Comparison of ENCODE assay signal across 8 mouse cellular contexts in the genomic region with DNA sequence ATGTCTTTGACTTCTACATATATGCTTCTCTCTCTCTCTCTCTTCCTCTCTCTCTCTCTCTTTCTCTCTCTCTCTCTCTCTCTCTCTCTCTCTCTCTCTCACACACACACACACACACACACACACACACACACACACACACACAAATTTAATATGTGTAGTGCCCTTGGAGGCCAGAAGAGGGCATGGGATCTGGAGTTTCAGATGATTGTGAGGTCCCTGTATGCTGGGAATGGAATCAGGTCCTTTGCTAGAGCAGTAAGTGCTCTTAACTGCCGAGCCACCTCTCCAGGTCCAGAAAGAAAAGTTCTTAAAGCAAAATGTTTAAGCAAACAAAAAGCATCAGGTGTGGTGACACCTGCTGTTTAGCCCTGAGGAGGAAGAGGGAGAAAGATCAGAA.
A peak's percentile ranks its signal among the peaks of the same experiment; 100 is the strongest.
DNase-seq lines count a peak whose midpoint lies in the region; ATAC-seq and TF ChIP-seq lines count a peak whose summit lies in the region.
"Not testable (repeated sequence)": the region's sequence is repeated elsewhere in the genome, so short reads cannot be mapped to it uniquely, and the experiment has no call there.

No protein-coding gene starts in this region.

- not testable (repeated sequence) for ATAC-seq in forebrain, postnatal 0 days; lung, embryonic 14.5 days (ENCODE audit: insufficient read depth)

- H3K4me3 ChIP-seq in forebrain, postnatal 0 days (ENCODE audit: low read depth, low read length); kidney, adult 2 months (ENCODE audit: insufficient read depth, low read depth, low read length); lung, embryonic 14.5 days (ENCODE audit: low read depth, low read length): not testable (repeated sequence)

- H3K4me2 ChIP-seq in forebrain, postnatal 0 days (ENCODE audit: low read depth); lung, embryonic 14.5 days: not testable (repeated sequence)

- peak; percentile 47 for DNase-seq in 3134 (ENCODE audit: extremely low read depth, insufficient read length, low spot score)
- DNase-seq in ES-CJ7 (ENCODE audit: low read depth, low spot score): peak; percentile 90
- peak; percentile 37 for DNase-seq in brain, embryonic 14.5 days (ENCODE audit: low read depth)
- DNase-seq in forebrain, postnatal 0 days: not testable (repeated sequence)
- DNase-seq in kidney, adult 2 months: peak; percentile 41
- DNase-seq in lung, embryonic 14.5 days: peak; percentile 21
- peak; percentile 59 for DNase-seq in naive thymus-derived CD4-positive, alpha-beta T cell, adult 2 months (ENCODE audit: low read depth)
- peak; percentile 29 for DNase-seq in thymus, postnatal 25 days

- not testable (repeated sequence) for TF ChIP-seq POLR2A in brain, embryonic 14.5 days (IDR thresholded peaks at IDR 0.05; ENCODE audit: borderline replicate concordance, extremely low read depth, insufficient read depth, insufficient read length, poor library complexity, severe bottlenecking); kidney, adult 2 months (IDR thresholded peaks at IDR 0.05; ENCODE audit: low read depth, low read length)

- not testable (repeated sequence) for H3K4me1 ChIP-seq in forebrain, postnatal 0 days (ENCODE audit: insufficient read depth); kidney, adult 2 months (ENCODE audit: control insufficient read depth, insufficient read depth, low read length); lung, embryonic 14.5 days (ENCODE audit: insufficient read depth)

- H3K27ac ChIP-seq in forebrain, postnatal 0 days (ENCODE audit: low read depth, low read length); kidney, adult 2 months (ENCODE audit: insufficient read depth, low read depth, low read length); lung, embryonic 14.5 days (ENCODE audit: low read depth): not testable (repeated sequence)

- H3K36me3 ChIP-seq in forebrain, postnatal 0 days (ENCODE audit: insufficient read depth); kidney, adult 2 months (ENCODE audit: control insufficient read depth, insufficient read depth, low read length); lung, embryonic 14.5 days (ENCODE audit: insufficient read depth): not testable (repeated sequence)

- not testable (repeated sequence) for TF ChIP-seq CTCF in brain, embryonic 14.5 days (IDR thresholded peaks at IDR 0.05; ENCODE audit: borderline replicate concordance, extremely low read depth, insufficient read depth, insufficient read length)
- peak; percentile 35; the same call in 1 of the 2 replicates for TF ChIP-seq CTCF in forebrain, postnatal 0 days (IDR thresholded peaks at IDR 0.05; ENCODE audit: low read depth)
- peak; percentile 35; the same call in 1 of the 2 replicates for TF ChIP-seq CTCF in kidney, adult 2 months (conservative IDR thresholded peaks at IDR 0.05; ENCODE audit: insufficient read depth, insufficient read length, low read depth, low read length)
- TF ChIP-seq CTCF in lung, embryonic 14.5 days (IDR thresholded peaks at IDR 0.05; ENCODE audit: low read depth): peak; percentile 60

- not testable (repeated sequence) for H3K9me3 ChIP-seq in forebrain, postnatal 0 days (ENCODE audit: low read length); lung, embryonic 14.5 days (ENCODE audit: low read depth, low read length)

- H3K9ac ChIP-seq in forebrain, postnatal 0 days; lung, embryonic 14.5 days: not testable (repeated sequence)

- 56% methylated on average over 1 of the region's 1 CpGs for WGBS in forebrain, postnatal 0 days
- WGBS in kidney, adult 2 months: 49% methylated on average over 1 of the region's 1 CpGs
- 27% methylated on average over 1 of the region's 1 CpGs for WGBS in lung, embryonic 14.5 days

- H3K27me3 ChIP-seq in forebrain, postnatal 0 days (ENCODE audit: insufficient read depth, low read length); kidney, adult 2 months (replicated peaks; ENCODE audit: control insufficient read depth, insufficient read depth, low read length); lung, embryonic 14.5 days (ENCODE audit: insufficient read depth, low read length): not testable (repeated sequence)
